9 mouse cellular contexts compared by ENCODE assay signal in genomic region chr1:162879595-162880369, GRCm38 (mm10). TPM values are rescaled to one million over a fixed set of nuclear protein-coding genes. Genes with fewer than 3 reads are reported as not detected.
DNase-seq lines count a peak whose midpoint lies in the region; ATAC-seq and TF ChIP-seq lines count a peak whose summit lies in the region.
"Had no signal": no experiment of that assay in that cellular context is flagged by ENCODE, and none has a peak within 500 bp of the region (broad histone marks: within the 10 kb centered on the region; RNA-seq: fewer than 3 reads in every experiment).

No protein-coding gene starts in this region.

- no peak overlapping the region for H3K9ac ChIP-seq in midbrain, embryonic 14.5 days (replicated peaks; ENCODE audit: low read length)
- H3K9ac ChIP-seq in midbrain, embryonic 16.5 days (ENCODE audit: low read depth, low read length), result no peak overlapping the region
- no peak overlapping the region for H3K9ac ChIP-seq in liver, embryonic 12.5 days
- H3K9ac ChIP-seq in hindbrain, embryonic 13.5 days, result no peak overlapping the region

- TF ChIP-seq POLR2A in small intestine, adult 2 months (IDR thresholded peaks at IDR 0.05; ENCODE audit: low read depth, low read length), result no peak

- ATAC-seq in midbrain, embryonic 14.5 days (ENCODE audit: low FRiP score, low TSS enrichment), result no peak
- ATAC-seq in midbrain, embryonic 16.5 days, result no peak
- ATAC-seq in liver, embryonic 12.5 days, result 0 out of 2 replicates have a peak, but pooled peaks have one; percentile 47
- no peak for ATAC-seq in hindbrain, embryonic 13.5 days (ENCODE audit: low FRiP score)

- no peak overlapping the region for H3K4me3 ChIP-seq in midbrain, embryonic 14.5 days (replicated peaks; ENCODE audit: low read depth, low read length)
- no peak overlapping the region for H3K4me3 ChIP-seq in midbrain, embryonic 16.5 days (ENCODE audit: low read depth, low read length)
- H3K4me3 ChIP-seq in liver, embryonic 12.5 days, result no peak overlapping the region
- no peak overlapping the region for H3K4me3 ChIP-seq in small intestine, adult 2 months (ENCODE audit: low read depth, low read length)
- no peak overlapping the region for H3K4me3 ChIP-seq in hindbrain, embryonic 13.5 days
- H3K4me3 ChIP-seq: myocyte had no signal

- no peaks in the 10 kb centered on the region for H3K9me3 ChIP-seq in midbrain, embryonic 14.5 days (ENCODE audit: control insufficient read depth, low read length)
- no peaks in the 10 kb centered on the region for H3K9me3 ChIP-seq in midbrain, embryonic 16.5 days (replicated peaks; ENCODE audit: control insufficient read depth, low read length, poor library complexity, severe bottlenecking)
- no peaks in the 10 kb centered on the region for H3K9me3 ChIP-seq in liver, embryonic 12.5 days (replicated peaks)
- H3K9me3 ChIP-seq in hindbrain, embryonic 13.5 days, result no peaks in the 10 kb centered on the region

- intact Hi-C loops in heart, postnatal 10 days (cut with DNase I), result no loop called here

- no peak overlapping the region for H3K27ac ChIP-seq in midbrain, embryonic 14.5 days (replicated peaks; ENCODE audit: low read depth, low read length)
- H3K27ac ChIP-seq in midbrain, embryonic 16.5 days (ENCODE audit: low read length), result no peak overlapping the region
- H3K27ac ChIP-seq in liver, embryonic 12.5 days, result no peak overlapping the region
- no peak overlapping the region for H3K27ac ChIP-seq in small intestine, adult 2 months (ENCODE audit: insufficient read depth, low read depth, low read length)
- H3K27ac ChIP-seq in hindbrain, embryonic 13.5 days, result no peak overlapping the region

- no peaks in the 10 kb centered on the region for H3K36me3 ChIP-seq in midbrain, embryonic 14.5 days (ENCODE audit: control insufficient read depth, insufficient read depth, low read length)
- H3K36me3 ChIP-seq in midbrain, embryonic 16.5 days (ENCODE audit: control insufficient read depth, insufficient read depth, low read length), result no peaks in the 10 kb centered on the region
- no peaks in the 10 kb centered on the region for H3K36me3 ChIP-seq in liver, embryonic 12.5 days
- no peaks in the 10 kb centered on the region for H3K36me3 ChIP-seq in small intestine, adult 2 months (ENCODE audit: control insufficient read depth, insufficient read depth, low read length)
- H3K36me3 ChIP-seq in hindbrain, embryonic 13.5 days, result no peaks in the 10 kb centered on the region

- WGBS in midbrain, embryonic 14.5 days, result 57% methylated on average over 11 of the region's 11 CpGs
- 51% methylated on average over 11 of the region's 11 CpGs for WGBS in midbrain, embryonic 16.5 days
- 38% methylated on average over 11 of the region's 11 CpGs for WGBS in liver, embryonic 12.5 days (ENCODE audit: insufficient replicate concordance)
- WGBS in small intestine, adult 2 months, result 57% methylated on average over 11 of the region's 11 CpGs
- WGBS in hindbrain, embryonic 13.5 days, result 64% methylated on average over 11 of the region's 11 CpGs

- no peaks in the 10 kb centered on the region for H3K4me1 ChIP-seq in midbrain, embryonic 14.5 days (ENCODE audit: control insufficient read depth, insufficient read depth, low read length)
- no peaks in the 10 kb centered on the region for H3K4me1 ChIP-seq in midbrain, embryonic 16.5 days (ENCODE audit: control insufficient read depth, insufficient read depth, low read length)
- no peaks in the 10 kb centered on the region for H3K4me1 ChIP-seq in liver, embryonic 12.5 days
- no peaks in the 10 kb centered on the region for H3K4me1 ChIP-seq in small intestine, adult 2 months (ENCODE audit: control insufficient read depth, insufficient read depth, insufficient read length, low read length)
- H3K4me1 ChIP-seq in hindbrain, embryonic 13.5 days (replicated peaks), result no peaks in the 10 kb centered on the region

- peak; percentile 30 for DNase-seq in midbrain, embryonic 14.5 days
- DNase-seq in T-cell, adult 2 months (ENCODE audit: low spot score), result peak; percentile 18
- DNase-seq in cerebellum, adult 9-10 months, result peak; percentile 6
- DNase-seq in heart, postnatal 10 days, result peak; percentile 52 to 69

- TF ChIP-seq CTCF in small intestine, adult 2 months (IDR thresholded peaks at IDR 0.05; ENCODE audit: extremely low read depth, insufficient read length, insufficient replicate concordance, low read depth, low read length), result peak; percentile 68; the same call in 1 of the 2 replicates

- no peak overlapping the region for H3K4me2 ChIP-seq in midbrain, embryonic 14.5 days (ENCODE audit: low read length)
- no peak overlapping the region for H3K4me2 ChIP-seq in midbrain, embryonic 16.5 days (ENCODE audit: low read length)
- no peak overlapping the region for H3K4me2 ChIP-seq in liver, embryonic 12.5 days
- H3K4me2 ChIP-seq in hindbrain, embryonic 13.5 days, result no peak overlapping the region

- no peaks in the 10 kb centered on the region for H3K27me3 ChIP-seq in midbrain, embryonic 14.5 days (ENCODE audit: control insufficient read depth, insufficient read depth, low read length)
- H3K27me3 ChIP-seq in midbrain, embryonic 16.5 days (ENCODE audit: control insufficient read depth, insufficient read depth, low read depth, low read length), result no peaks in the 10 kb centered on the region
- no peaks in the 10 kb centered on the region for H3K27me3 ChIP-seq in liver, embryonic 12.5 days (replicated peaks)
- H3K27me3 ChIP-seq in small intestine, adult 2 months (ENCODE audit: control insufficient read depth, insufficient read depth, low read length), result no peaks in the 10 kb centered on the region
- H3K27me3 ChIP-seq in hindbrain, embryonic 13.5 days, result no peaks in the 10 kb centered on the region

RNA-seq across cellular contexts. Expression of gene Fmo1, which starts 13.4 kb away (rescaled TPM):
- 15.7 and 29.0 TPM in 2 replicates for polyA plus RNA-seq in midbrain, embryonic 14.5 days (2014; fragmentation: Nextera tagmentation; extraction: Ambion mirVana)
- 23.0 and 32.3 TPM in 2 replicates for polyA plus RNA-seq in midbrain, embryonic 16.5 days (2015; fragmentation: Nextera tagmentation; extraction: Ambion mirVana)
- total RNA-seq in heart, postnatal 10 days (2021), result 10 to 100 TPM; 33.4 to 41.8 TPM
- polyA plus RNA-seq in liver, embryonic 12.5 days (2016; fragmentation: Nextera tagmentation; extraction: Ambion mirVana), result 3.8 and 4.8 TPM in 2 replicates
- 1.7 and 3.0 TPM in 2 replicates for polyA plus RNA-seq in small intestine, adult 2 months (2012; rRNA removed)
- 22.3 and 24.8 TPM in 2 replicates for polyA plus RNA-seq in hindbrain, embryonic 13.5 days (2015; fragmentation: Nextera tagmentation; extraction: Ambion mirVana)

RNA-seq across cellular contexts. Expression of gene Fmo2, which starts 18.7 kb away (rescaled TPM):
- not detected in 2 replicates for polyA plus RNA-seq in midbrain, embryonic 14.5 days (2014; fragmentation: Nextera tagmentation; extraction: Ambion mirVana)
- 0.24 and 0.26 TPM in 2 replicates for polyA plus RNA-seq in midbrain, embryonic 16.5 days (2015; fragmentation: Nextera tagmentation; extraction: Ambion mirVana)
- 1 to 10 TPM; 4.1 to 9.1 TPM for total RNA-seq in heart, postnatal 10 days (2021)
- 0.07 and 0.11 TPM in 2 replicates for polyA plus RNA-seq in liver, embryonic 12.5 days (2016; fragmentation: Nextera tagmentation; extraction: Ambion mirVana)
- 0.61 and 1.7 TPM in 2 replicates for polyA plus RNA-seq in small intestine, adult 2 months (2012; rRNA removed)
- 0.40 and 0.42 TPM in 2 replicates for polyA plus RNA-seq in hindbrain, embryonic 13.5 days (2015; fragmentation: Nextera tagmentation; extraction: Ambion mirVana)
- polyA plus RNA-seq: myocyte had no signal

RNA-seq across cellular contexts. Expression of gene Fmo6, which starts 57.5 kb away (rescaled TPM):
- polyA plus RNA-seq in midbrain, embryonic 14.5 days (2014; fragmentation: Nextera tagmentation; extraction: Ambion mirVana), result not detected in 2 replicates
- not detected in 2 replicates for polyA plus RNA-seq in midbrain, embryonic 16.5 days (2015; fragmentation: Nextera tagmentation; extraction: Ambion mirVana)
- total RNA-seq in heart, postnatal 10 days (2021), result not detected
- polyA plus RNA-seq in liver, embryonic 12.5 days (2016; fragmentation: Nextera tagmentation; extraction: Ambion mirVana), result not detected in 2 replicates
- not detected in 2 replicates for polyA plus RNA-seq in small intestine, adult 2 months (2012; rRNA removed)
- not detected in 2 replicates for polyA plus RNA-seq in hindbrain, embryonic 13.5 days (2015; fragmentation: Nextera tagmentation; extraction: Ambion mirVana)
- polyA plus RNA-seq: myocyte had no signal

Comparison
In these comparisons a context has a peak if more than half of its experiments do, and no peak if none do; other contexts are left out.
1. DNase-seq: peak in every context shown above with its lines; median percentile 60 in heart, postnatal 10 days; 30 in midbrain, embryonic 14.5 days; 18 in T-cell, adult 2 months; 6 in cerebellum, adult 9-10 months.